13 mouse cellular contexts compared by ENCODE assay signal in the genomic region with DNA sequence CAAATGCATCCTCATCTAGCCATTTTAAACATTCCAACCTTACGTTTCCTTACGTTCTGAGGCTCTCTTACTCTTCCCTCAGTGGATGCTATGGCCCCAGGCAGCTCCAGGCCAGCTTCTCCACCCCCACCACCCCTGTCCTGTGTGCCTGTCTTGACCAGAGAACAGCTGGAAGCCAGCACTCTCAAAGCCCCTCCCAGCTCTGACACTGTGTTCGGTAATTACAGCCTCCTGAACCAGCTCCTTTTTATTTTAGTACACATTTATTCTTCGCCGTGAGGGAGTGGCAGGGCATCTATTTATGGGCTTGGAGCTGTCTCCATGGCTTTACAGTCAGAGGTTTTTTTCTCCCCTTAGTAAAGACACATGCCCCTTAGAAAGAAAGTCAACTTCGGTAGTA.
DNase-seq lines count a peak whose midpoint lies in the region; ATAC-seq and TF ChIP-seq lines count a peak whose summit lies in the region.
"Had no signal": no experiment of that assay in that cellular context is flagged by ENCODE, and none has a peak within 500 bp of the region (broad histone marks: within the 10 kb centered on the region; RNA-seq: fewer than 3 reads in every experiment).

No protein-coding gene starts in this region.

- H3K36me3 ChIP-seq in forebrain, embryonic 12.5 days (replicated peaks): 0 out of 2 replicates have a peak, but pooled peaks cover 6% of the 10 kb centered on the region
- H3K36me3 ChIP-seq in forebrain, embryonic 11.5 days (ENCODE audit: control insufficient read depth, insufficient read depth, low read length): no peaks in the 10 kb centered on the region
- H3K36me3 ChIP-seq in kidney, postnatal 0 days (ENCODE audit: insufficient read depth, low read length): 0 out of 2 replicates have a peak, but pooled peaks cover 10% of the 10 kb centered on the region
- H3K36me3 ChIP-seq in ES-Bruce4 (ENCODE audit: control insufficient read depth, insufficient read depth, low read length, poor library complexity, severe bottlenecking): peaks cover 3% of the 10 kb centered on the region; the same call in 1 of the 2 replicates
- H3K36me3 ChIP-seq in intestine, embryonic 15.5 days: 0 out of 2 replicates have a peak, but pooled peaks cover 1% of the 10 kb centered on the region

- TF ChIP-seq CTCF in kidney, postnatal 0 days (IDR thresholded peaks at IDR 0.05; ENCODE audit: low read depth): no peak
- no peak for TF ChIP-seq CTCF in ES-Bruce4 (IDR thresholded peaks at IDR 0.05; ENCODE audit: low read depth, low read length)

- H3K4me1 ChIP-seq in forebrain, embryonic 12.5 days: peaks cover 25% of the 10 kb centered on the region
- peaks cover 7% of the 10 kb centered on the region; the same call in 1 of the 2 replicates for H3K4me1 ChIP-seq in forebrain, embryonic 11.5 days (replicated peaks; ENCODE audit: control insufficient read depth, insufficient read depth, low read length)
- H3K4me1 ChIP-seq in kidney, postnatal 0 days (replicated peaks; ENCODE audit: insufficient read depth, low read length): 0 out of 2 replicates have a peak, but pooled peaks cover 6% of the 10 kb centered on the region
- H3K4me1 ChIP-seq in ES-Bruce4 (ENCODE audit: control insufficient read depth, insufficient read depth, low read length): peaks cover 3% of the 10 kb centered on the region
- peaks cover 15% of the 10 kb centered on the region for H3K4me1 ChIP-seq in intestine, embryonic 15.5 days (replicated peaks)
- H3K4me1 ChIP-seq: midbrain, embryonic 12.5 days had no signal

- 0 out of 2 replicates have a peak overlapping the region, but pooled peaks have one; percentile 42 for H3K27ac ChIP-seq in forebrain, embryonic 12.5 days
- no peak overlapping the region for H3K27ac ChIP-seq in forebrain, embryonic 11.5 days (ENCODE audit: low read depth, low read length)
- H3K27ac ChIP-seq in kidney, postnatal 0 days: no peak overlapping the region
- peak overlapping the region; percentile 22; the same call in 1 of the 2 replicates for H3K27ac ChIP-seq in ES-Bruce4 (ENCODE audit: insufficient read depth, low read length)
- H3K27ac ChIP-seq in intestine, embryonic 15.5 days: no peak overlapping the region
- H3K27ac ChIP-seq: midbrain, embryonic 12.5 days had no signal

- H3K4me3 ChIP-seq in forebrain, embryonic 12.5 days (replicated peaks): no peak overlapping the region
- no peak overlapping the region for H3K4me3 ChIP-seq in forebrain, embryonic 11.5 days (ENCODE audit: low read depth, low read length)
- no peak overlapping the region for H3K4me3 ChIP-seq in kidney, postnatal 0 days (replicated peaks; ENCODE audit: low read depth, low read length)
- H3K4me3 ChIP-seq in ES-Bruce4 (ENCODE audit: low read depth, low read length): no peak overlapping the region
- no peak overlapping the region for H3K4me3 ChIP-seq in intestine, embryonic 15.5 days (replicated peaks)
- H3K4me3 ChIP-seq: midbrain, embryonic 12.5 days had no signal

- no peak for TF ChIP-seq POLR2A in ES-Bruce4 (IDR thresholded peaks at IDR 0.05; ENCODE audit: insufficient read depth, low read length)

- no peaks in the 10 kb centered on the region for H3K9me3 ChIP-seq in forebrain, embryonic 12.5 days
- no peaks in the 10 kb centered on the region for H3K9me3 ChIP-seq in forebrain, embryonic 11.5 days (ENCODE audit: control insufficient read depth, low read length)
- H3K9me3 ChIP-seq in kidney, postnatal 0 days (replicated peaks; ENCODE audit: low read length): no peaks in the 10 kb centered on the region
- H3K9me3 ChIP-seq in ES-Bruce4 (replicated peaks; ENCODE audit: control insufficient read depth, insufficient read depth, low read length, poor library complexity, severe bottlenecking): no peaks in the 10 kb centered on the region
- H3K9me3 ChIP-seq in intestine, embryonic 15.5 days: no peaks in the 10 kb centered on the region
- H3K9me3 ChIP-seq: midbrain, embryonic 12.5 days had no signal

- no peak for DNase-seq in forebrain, embryonic 11.5 days (ENCODE audit: low spot score)
- DNase-seq in kidney, postnatal 0 days (ENCODE audit: low spot score): peak; percentile 65
- DNase-seq in kidney, adult 8-10 months: no peak
- no peak for DNase-seq in yolk sac, embryonic 10.5 days (ENCODE audit: low spot score)
- no peak for DNase-seq in B cell, adult 2 months
- DNase-seq: adrenal gland, postnatal 10 days; cerebellum, adult 9-11 months; gastrocnemius, postnatal 10 days; lung, adult 18-20 months had no signal

- no peak overlapping the region for H3K4me2 ChIP-seq in forebrain, embryonic 12.5 days
- no peak overlapping the region for H3K4me2 ChIP-seq in forebrain, embryonic 11.5 days (ENCODE audit: low read depth, low read length, severe bottlenecking)
- no peak overlapping the region for H3K4me2 ChIP-seq in kidney, postnatal 0 days (ENCODE audit: low read length)
- H3K4me2 ChIP-seq in intestine, embryonic 15.5 days (replicated peaks): no peak overlapping the region
- H3K4me2 ChIP-seq: midbrain, embryonic 12.5 days had no signal

- 51% methylated on average over 6 of the region's 6 CpGs for WGBS in forebrain, embryonic 12.5 days
- WGBS in forebrain, embryonic 11.5 days: 53% methylated on average over 6 of the region's 6 CpGs
- 35% methylated on average over 6 of the region's 6 CpGs for WGBS in kidney, postnatal 0 days
- 28% methylated on average over 6 of the region's 6 CpGs for WGBS in intestine, embryonic 15.5 days

- 0 out of 2 replicates have a peak, but pooled peaks have one; percentile 45 for ATAC-seq in forebrain, embryonic 12.5 days (ENCODE audit: low FRiP score)
- no peak for ATAC-seq in forebrain, embryonic 11.5 days (replicated peaks; ENCODE audit: low FRiP score)
- ATAC-seq in kidney, postnatal 0 days (replicated peaks; ENCODE audit: low FRiP score, low read depth): 0 out of 2 replicates have a peak, but pooled peaks have one; percentile 31
- peak; percentile 40; the same call in 1 of the 2 replicates for ATAC-seq in intestine, embryonic 15.5 days

- no peaks in the 10 kb centered on the region for H3K27me3 ChIP-seq in forebrain, embryonic 12.5 days
- H3K27me3 ChIP-seq in forebrain, embryonic 11.5 days (ENCODE audit: control insufficient read depth, insufficient read depth, low read length): no peaks in the 10 kb centered on the region
- no peaks in the 10 kb centered on the region for H3K27me3 ChIP-seq in kidney, postnatal 0 days (ENCODE audit: insufficient read depth, low read length)
- no peaks in the 10 kb centered on the region for H3K27me3 ChIP-seq in ES-Bruce4 (ENCODE audit: control insufficient read depth, insufficient read depth, low read length, poor library complexity, severe bottlenecking)
- no peaks in the 10 kb centered on the region for H3K27me3 ChIP-seq in intestine, embryonic 15.5 days (replicated peaks)
- H3K27me3 ChIP-seq: midbrain, embryonic 12.5 days had no signal

- no peak overlapping the region for H3K9ac ChIP-seq in forebrain, embryonic 12.5 days
- H3K9ac ChIP-seq in forebrain, embryonic 11.5 days (ENCODE audit: low read length): no peak overlapping the region
- no peak overlapping the region for H3K9ac ChIP-seq in kidney, postnatal 0 days (ENCODE audit: low read depth, low read length)
- no peak overlapping the region for H3K9ac ChIP-seq in ES-Bruce4 (ENCODE audit: low read depth, poor library complexity, severe bottlenecking)
- no peak overlapping the region for H3K9ac ChIP-seq in intestine, embryonic 15.5 days
- H3K9ac ChIP-seq: midbrain, embryonic 12.5 days had no signal

- peak; percentile 52; the same call in 1 of the 2 replicates for TF ChIP-seq EP300 in ES-Bruce4 (IDR thresholded peaks at IDR 0.05; ENCODE audit: insufficient read depth, low read depth, low read length)

Comparison
In these comparisons a context has a peak if more than half of its experiments do, and no peak if none do; other contexts are left out.
1. H3K27ac ChIP-seq: peak in forebrain, embryonic 12.5 days (single experiment) and ES-Bruce4 (single experiment); none in forebrain, embryonic 11.5 days (single experiment), kidney, postnatal 0 days (single experiment) and intestine, embryonic 15.5 days (single experiment).